Mouse (Mus musculus) midbrain, embryonic 14.5 days (tissue): ENCODE data around the gene Txn1. TPM values are rescaled to one million over a fixed set of nuclear protein-coding genes. Genes with fewer than 3 reads are reported as not detected.
A peak's percentile ranks its signal among the peaks of the same experiment; 100 is the strongest.

Experiments used
- ATAC-seq: fragments of 200-750 bp; cut with Nextera tagmentation; 2 replicates; pipeline ENCODE4 v1.8.0; 2017; ENCODE audit warnings: moderate number of reproducible peaks, moderate library complexity; ENCODE audit not compliant: low FRiP score, low TSS enrichment
- DNase-seq: peaks from one replicate; pipeline ENCODE4 v3.0.0-alpha.2; 2015
- H3K27ac ChIP-seq: fragments of 300-500 bp; sonication (generic); replicated peaks from 2 replicates; pipeline ENCODE4 v1.5.1; 2014; ENCODE audit warnings: mild to moderate bottlenecking, low read depth, low read length, moderate library complexity
- H3K27me3 ChIP-seq: fragments of 300-500 bp; sonication (generic); 2 replicates; pipeline ENCODE4 v1.6.1; 2014; ENCODE audit warnings: low read length, control low read depth, mixed read lengths; ENCODE audit not compliant: control insufficient read depth, insufficient read depth
- H3K36me3 ChIP-seq: fragments of 300-500 bp; sonication (generic); 2 replicates; pipeline ENCODE4 v1.6.1; 2014; ENCODE audit warnings: low read length, control low read depth; ENCODE audit not compliant: control insufficient read depth, insufficient read depth
- H3K4me1 ChIP-seq: fragments of 300-500 bp; sonication (generic); 2 replicates; pipeline ENCODE4 v1.6.1; 2014; ENCODE audit warnings: mild to moderate bottlenecking, antibody characterized with exemption, low read length, control low read depth; ENCODE audit not compliant: control insufficient read depth, insufficient read depth
- H3K4me2 ChIP-seq: fragments of 300-500 bp; sonication (generic); 2 replicates; pipeline ENCODE4 v1.6.1; 2014; ENCODE audit warnings: mild to moderate bottlenecking, low read length, moderate library complexity
- H3K4me3 ChIP-seq: fragments of 300-500 bp; sonication (generic); replicated peaks from 2 replicates; pipeline ENCODE4 v1.5.1; 2014; ENCODE audit warnings: low read depth, low read length
- H3K9ac ChIP-seq: fragments of 300-500 bp; sonication (generic); replicated peaks from 2 replicates; pipeline ENCODE4 v1.6.1; 2014; ENCODE audit warnings: mild to moderate bottlenecking, low read length, moderate library complexity
- H3K9me3 ChIP-seq: fragments of 300-500 bp; sonication (generic); 2 replicates; pipeline ENCODE4 v1.6.1; 2016; ENCODE audit warnings: low read length, control low read depth, mixed read lengths; ENCODE audit not compliant: control insufficient read depth
- WGBS: fragments of 180-500 bp; shearing (Covaris S2); extraction: QIAGEN DNeasy Blood & Tissue Kit; methylation state at CpG from one replicate; pipeline ENCODE4 v1.1.7; 2014; 5-methylcytosine and 5-hydroxymethylcytosine counted together
- polyA plus RNA-seq: library from polyadenylated mRNA; unstranded; fragments of >200 nt; fragmentation: Nextera tagmentation; extraction: Ambion mirVana; gene quantifications from 2 replicates; pipeline ENCODE4 v1.2.1, GENCODE M21; 2014

Txn1 gene
- 282 and 334 TPM in 2 replicates for polyA plus RNA-seq

DNA sequence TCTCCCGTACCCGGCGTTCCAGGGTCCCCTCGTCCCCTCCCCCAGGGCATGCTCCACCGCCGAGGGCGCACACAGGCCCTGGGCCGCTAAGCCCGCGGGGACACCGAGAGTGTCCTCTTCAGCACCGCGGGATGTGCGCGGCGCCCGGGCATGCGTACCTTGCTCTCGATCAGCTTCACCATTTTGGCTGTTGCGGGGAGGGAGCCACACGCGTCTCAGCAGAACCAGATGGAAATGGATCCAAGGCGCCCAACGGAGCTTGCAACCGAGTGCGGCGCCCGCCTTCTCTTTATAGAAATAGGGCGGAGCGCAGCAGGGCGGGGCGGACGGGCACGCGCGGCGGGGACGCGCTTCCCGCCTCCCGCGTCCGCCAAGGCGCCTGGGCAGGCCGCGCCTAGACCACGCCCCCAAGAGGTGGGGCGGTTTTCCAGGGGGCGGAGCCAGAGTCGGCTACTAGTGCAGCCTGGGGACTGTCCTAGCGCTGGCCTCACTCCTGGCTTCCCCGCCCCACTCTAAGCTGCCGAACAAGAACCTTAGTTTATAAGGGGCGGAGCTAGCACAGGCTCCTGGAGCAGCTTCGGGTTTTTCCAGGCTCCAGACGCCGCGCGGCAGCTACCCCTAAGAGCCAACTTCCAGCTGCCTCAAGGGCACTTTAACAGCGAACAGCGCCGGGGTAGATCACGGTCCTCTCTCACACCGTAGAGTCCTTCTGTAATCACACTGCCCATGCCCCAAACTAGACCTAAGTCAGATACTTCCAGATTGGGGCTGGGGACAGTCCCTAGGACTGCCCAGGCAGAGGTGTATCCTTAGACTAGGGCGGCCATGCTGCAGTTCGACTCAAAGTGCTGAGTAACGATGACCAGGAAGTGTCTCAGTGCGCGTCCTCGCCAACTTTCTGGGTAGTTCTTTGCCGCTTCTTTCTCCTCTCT lies at the start of gene Txn1:
Gene Txn1 (minus strand): TSS at position 383 of the 932 bp plus-strand sequence.
- Histone ChIP-seq H3K9me3 (no peaks in the 10 kb centered on the region), H3K27ac (peak within 1 kb of the TSS; percentile 87), H3K4me2 (peak within 1 kb of the TSS; percentile 84), H3K27me3 (no peaks in the 10 kb centered on the region), H3K36me3 (peaks cover 5% of the 10 kb centered on the region), H3K4me3 (peak within 1 kb of the TSS; percentile 83), H3K9ac (peak within 1 kb of the TSS; percentile 86), H3K4me1 (peaks cover 12% of the 10 kb centered on the region)
- ATAC-seq, result peak; percentile 96
- peak; percentile 98 for DNase-seq
- WGBS, result under 1% methylated on average over 70 of the region's 71 CpGs

DNA sequence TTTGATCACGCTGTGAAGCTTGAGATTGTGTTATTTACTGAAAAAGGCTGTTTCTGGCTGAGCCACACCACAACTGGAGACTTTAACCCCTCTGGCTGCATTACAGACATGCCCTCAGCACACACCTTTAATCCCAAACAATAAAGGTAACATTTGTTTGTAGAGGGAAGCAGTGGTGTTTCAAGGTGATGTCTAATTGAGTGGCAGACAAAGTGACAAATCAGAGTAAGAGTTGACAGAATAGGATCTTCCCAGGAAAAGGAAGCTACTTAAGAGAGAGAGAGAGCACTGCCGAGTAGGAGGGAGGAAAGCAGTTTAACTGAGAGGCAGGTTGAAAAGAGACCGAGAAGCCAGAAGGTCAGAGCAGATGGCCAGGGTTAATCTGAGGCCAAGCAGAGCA lies 47.3 kb upstream of the Txn1 start:
- Histone ChIP-seq H3K9ac (no peak overlapping the region), H3K4me3 (no peak overlapping the region), H3K27ac (no peak overlapping the region), H3K4me1 (no peaks in the 10 kb centered on the region), H3K4me2 (no peak overlapping the region), H3K27me3 (no peaks in the 10 kb centered on the region), H3K36me3 (no peaks in the 10 kb centered on the region), H3K9me3 (no peaks in the 10 kb centered on the region)
- no peak for ATAC-seq
- 69% methylated on average over 3 of the region's 3 CpGs for WGBS
- no peak for DNase-seq

DNA sequence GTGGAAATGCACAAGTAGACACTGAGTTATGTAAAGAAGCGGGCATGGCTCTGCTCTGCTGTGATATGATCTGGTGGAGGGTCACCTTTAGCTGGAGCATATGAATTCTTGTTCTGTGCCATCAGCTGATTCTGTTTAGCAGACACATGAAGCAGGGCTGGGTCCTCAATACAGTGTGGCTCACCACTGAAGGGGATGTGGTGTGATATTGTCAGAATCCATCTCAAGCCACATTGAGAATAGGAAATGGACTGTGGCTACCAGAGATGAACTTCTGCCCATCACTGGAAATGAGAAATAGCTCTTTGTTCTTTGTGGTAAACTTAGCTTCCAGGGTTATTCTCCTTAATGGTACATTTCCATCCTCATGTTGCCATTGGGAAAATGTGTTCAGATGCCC lies 35.2 kb upstream of the Txn1 start:
- no peaks in the 10 kb centered on the region for H3K36me3 ChIP-seq
- no peak overlapping the region for H3K9ac ChIP-seq
- DNase-seq, result no peak
- no peaks in the 10 kb centered on the region for H3K4me1 ChIP-seq
- 80% methylated on average over 1 of the region's 1 CpGs for WGBS
- no peaks in the 10 kb centered on the region for H3K27me3 ChIP-seq
- H3K27ac ChIP-seq, result no peak overlapping the region
- no peak for ATAC-seq
- H3K9me3 ChIP-seq, result no peaks in the 10 kb centered on the region
- no peak overlapping the region for H3K4me3 ChIP-seq
- no peak overlapping the region for H3K4me2 ChIP-seq

DNA sequence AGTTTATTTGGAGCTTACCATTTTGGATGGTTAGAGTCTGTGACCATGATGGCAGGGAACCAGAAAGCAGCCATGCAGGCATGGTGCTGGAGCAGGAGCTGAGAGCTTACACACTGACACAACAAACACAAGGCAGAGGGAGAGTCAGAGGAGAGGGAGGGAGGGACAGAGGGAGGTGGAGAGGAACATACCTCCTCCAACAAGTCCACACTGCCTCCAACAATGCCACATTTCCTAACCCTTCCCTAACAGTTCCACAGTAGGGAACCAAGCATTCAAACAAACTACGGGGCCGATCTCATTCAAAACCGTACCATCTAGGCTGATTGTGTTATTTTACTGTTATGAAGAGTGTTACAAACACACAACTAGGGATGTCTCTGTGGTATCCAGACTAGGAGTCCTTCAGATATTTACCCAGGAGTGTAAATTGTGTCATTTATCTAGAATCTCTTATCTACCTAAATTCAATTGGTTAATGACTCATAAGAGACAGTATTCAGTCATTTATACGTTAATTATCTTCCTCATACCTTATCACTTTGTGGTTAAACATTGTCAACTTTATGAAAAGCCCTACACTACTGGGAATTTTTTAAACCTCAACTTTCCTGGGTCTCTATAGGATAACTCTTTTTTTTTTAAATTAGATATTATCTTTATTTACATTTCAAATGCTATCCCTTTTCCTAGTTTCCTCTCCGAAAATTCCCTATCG lies 18.3 kb upstream of the Txn1 start:
- H3K4me3 ChIP-seq, result no peak overlapping the region
- 89% methylated on average over 6 of the region's 6 CpGs for WGBS
- no peaks in the 10 kb centered on the region for H3K9me3 ChIP-seq
- DNase-seq (no peak), ATAC-seq (no peak)
- H3K4me2 ChIP-seq, result no peak overlapping the region
- H3K9ac ChIP-seq, result no peak overlapping the region
- H3K36me3 ChIP-seq, result no peaks in the 10 kb centered on the region
- H3K4me1 ChIP-seq, result no peaks in the 10 kb centered on the region
- no peaks in the 10 kb centered on the region for H3K27me3 ChIP-seq
- H3K27ac ChIP-seq, result no peak overlapping the region

DNA sequence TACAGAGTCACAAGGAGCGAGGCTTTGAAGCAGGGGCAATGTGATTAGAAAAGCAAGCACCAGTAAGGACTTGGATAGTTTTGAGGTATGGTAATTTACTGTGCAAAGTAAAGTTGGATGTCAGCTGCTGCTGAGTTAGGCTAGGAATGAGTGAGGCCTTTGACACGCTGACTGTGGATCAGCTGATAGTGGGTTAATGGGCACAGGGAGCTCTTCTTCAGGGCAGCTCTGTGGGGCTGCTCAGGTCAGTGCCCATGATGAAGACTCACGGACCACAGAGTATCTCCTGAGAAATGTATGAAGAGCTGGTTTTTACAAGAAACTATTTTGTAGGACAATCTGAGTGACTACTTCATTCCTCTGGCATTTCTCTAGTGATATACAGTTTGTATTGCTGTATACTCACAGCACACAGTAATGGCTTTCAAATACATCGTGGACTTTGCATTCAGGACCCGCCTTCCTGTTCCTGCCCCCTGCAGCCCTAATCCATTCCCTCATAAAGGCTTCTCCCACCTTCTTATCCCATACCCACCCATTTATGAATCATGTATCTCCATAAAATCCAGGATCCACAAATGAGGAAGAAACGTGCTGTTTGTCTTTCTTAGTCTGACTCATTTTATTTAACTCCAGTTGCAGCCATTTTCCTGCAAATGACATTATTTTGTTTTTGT lies 17.5 kb upstream of the Txn1 start:
- Histone ChIP-seq H3K4me1 (no peaks in the 10 kb centered on the region), H3K4me3 (no peak overlapping the region), H3K4me2 (no peak overlapping the region), H3K9me3 (no peaks in the 10 kb centered on the region), H3K27me3 (no peaks in the 10 kb centered on the region), H3K36me3 (no peaks in the 10 kb centered on the region), H3K27ac (no peak overlapping the region), H3K9ac (no peak overlapping the region)
- ATAC-seq, result no peak
- no peak for DNase-seq
- 82% methylated on average over 6 of the region's 6 CpGs for WGBS

DNA sequence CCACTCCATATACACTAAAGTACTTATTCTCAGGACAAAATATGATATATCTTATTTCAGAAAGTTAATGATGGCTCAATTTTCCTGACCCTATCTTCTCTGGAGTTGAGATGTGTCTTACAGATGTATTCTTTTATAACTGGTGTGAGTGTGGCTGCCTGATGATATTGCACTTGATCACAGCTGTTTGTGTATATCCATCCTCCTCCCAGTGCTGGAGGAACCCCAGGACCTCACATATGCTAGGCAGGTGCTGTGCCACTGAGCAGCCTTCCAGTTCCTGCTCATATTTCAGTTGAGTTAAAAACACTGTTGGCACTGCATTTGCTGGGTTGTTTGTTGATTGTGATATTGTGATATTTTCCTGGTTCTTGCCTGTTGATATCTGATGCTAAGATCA lies 14.1 kb upstream of the Txn1 start:
- H3K9ac ChIP-seq, result no peak overlapping the region
- H3K36me3 ChIP-seq, result no peaks in the 10 kb centered on the region
- no peak overlapping the region for H3K4me2 ChIP-seq
- no peaks in the 10 kb centered on the region for H3K9me3 ChIP-seq
- H3K4me3 ChIP-seq, result no peak overlapping the region
- no peaks in the 10 kb centered on the region for H3K4me1 ChIP-seq
- no peak for DNase-seq
- no peak for ATAC-seq
- H3K27ac ChIP-seq, result no peak overlapping the region
- H3K27me3 ChIP-seq, result no peaks in the 10 kb centered on the region

DNA sequence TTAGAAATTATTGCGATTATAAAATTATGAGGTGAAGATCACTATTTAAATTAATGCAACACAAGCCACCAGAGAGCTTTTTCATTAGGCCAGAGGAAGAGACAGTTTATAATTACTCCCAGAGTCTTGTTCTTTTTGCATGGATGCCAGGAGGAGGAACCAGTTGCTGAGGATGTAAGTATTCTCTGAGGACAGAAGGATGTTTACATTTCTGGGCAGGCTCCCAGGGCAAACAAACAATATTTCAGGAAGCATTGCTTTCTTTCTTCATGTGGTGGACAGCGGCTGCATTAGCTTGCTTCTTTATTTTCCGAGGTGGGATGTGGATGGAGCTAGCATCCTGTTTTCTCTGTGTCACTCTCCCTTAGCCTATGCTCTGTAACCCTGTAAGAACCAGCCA lies 11.0 kb upstream of the Txn1 start:
- H3K4me1 ChIP-seq, result no peaks in the 10 kb centered on the region
- ATAC-seq (no peak), DNase-seq (no peak)
- WGBS, result 75% methylated on average over 3 of the region's 3 CpGs
- H3K27me3 ChIP-seq, result no peaks in the 10 kb centered on the region
- no peak overlapping the region for H3K27ac ChIP-seq
- H3K4me2 ChIP-seq, result no peak overlapping the region
- no peak overlapping the region for H3K9ac ChIP-seq
- H3K36me3 ChIP-seq, result no peaks in the 10 kb centered on the region
- no peaks in the 10 kb centered on the region for H3K9me3 ChIP-seq
- H3K4me3 ChIP-seq, result no peak overlapping the region

DNA sequence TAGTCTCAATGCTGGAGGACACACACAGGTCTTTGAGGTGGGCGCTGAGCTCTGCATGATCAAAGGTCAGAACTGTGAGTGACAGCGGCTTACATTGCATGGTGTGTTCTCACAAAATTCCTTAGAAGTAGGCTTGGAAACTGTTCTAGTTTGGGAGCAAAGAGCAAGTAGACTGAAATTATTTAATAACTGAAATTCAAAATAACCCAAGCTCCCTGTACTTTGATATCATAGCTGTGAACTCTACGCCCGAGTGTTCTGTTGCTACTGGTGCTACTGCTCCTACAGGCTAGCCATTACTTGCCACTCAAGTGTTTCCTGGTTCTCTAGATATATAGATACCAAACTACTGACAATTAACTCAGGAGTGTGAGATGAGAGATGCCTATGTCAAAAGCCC lies 9.3 kb upstream of the Txn1 start:
- Histone ChIP-seq H3K4me2 (no peak overlapping the region), H3K9ac (no peak overlapping the region), H3K27me3 (no peaks in the 10 kb centered on the region), H3K36me3 (no peaks in the 10 kb centered on the region), H3K27ac (no peak overlapping the region), H3K4me3 (no peak overlapping the region), H3K9me3 (no peaks in the 10 kb centered on the region), H3K4me1 (no peaks in the 10 kb centered on the region)
- WGBS, result 97% methylated on average over 4 of the region's 4 CpGs
- ATAC-seq (no peak), DNase-seq (no peak)
